ENCODE assay signal across 21 mouse cellular contexts in genomic region chr3:99259741-99260270, GRCm38 (mm10). TPM values are rescaled to one million over a fixed set of nuclear protein-coding genes. Genes with fewer than 3 reads are reported as not detected.
DNase-seq lines count a peak whose midpoint lies in the region; ATAC-seq and TF ChIP-seq lines count a peak whose summit lies in the region.
"Had no signal": no experiment of that assay in that cellular context is flagged by ENCODE, and none has a peak within 500 bp of the region (broad histone marks: within the 10 kb centered on the region; RNA-seq: fewer than 3 reads in every experiment).

No protein-coding gene starts in this region.

- peak overlapping the region; percentile 26; the same call in 1 of the 2 replicates for H3K4me3 ChIP-seq in gastrocnemius, adult 2 months
- H3K4me3 ChIP-seq in neural tube, embryonic 15.5 days (replicated peaks): no peak overlapping the region
- H3K4me3 ChIP-seq in limb, embryonic 12.5 days (replicated peaks): peak overlapping the region; percentile 23
- H3K4me3 ChIP-seq: heart, embryonic 15.5 days; layer of hippocampus, adult 2 months had no signal

- no peaks in the 10 kb centered on the region for H3K36me3 ChIP-seq in neural tube, embryonic 15.5 days
- peaks cover 19% of the 10 kb centered on the region for H3K36me3 ChIP-seq in limb, embryonic 12.5 days
- H3K36me3 ChIP-seq: heart, embryonic 15.5 days had no signal

- H3K27me3 ChIP-seq in neural tube, embryonic 15.5 days (replicated peaks): peaks cover 92% of the 10 kb centered on the region
- H3K27me3 ChIP-seq in limb, embryonic 12.5 days: peaks cover 3% of the 10 kb centered on the region; the same call in 1 of the 2 replicates
- H3K27me3 ChIP-seq: CH12.LX had no signal

- no peak for DNase-seq in gastrocnemius, adult 2 months
- DNase-seq in gastrocnemius, postnatal 10 days: no peak
- DNase-seq in neural tube, embryonic 10.5 days (ENCODE audit: extremely low spot score, low spot score): peak; percentile 35
- DNase-seq in layer of hippocampus, adult 9-10 months (ENCODE audit: low spot score): no peak
- no peak for DNase-seq in spleen, postnatal 36 days (ENCODE audit: low spot score in 2 of 2)
- DNase-seq: adrenal gland, adult 8-10 months; cerebellum, adult 18-20 months; forebrain, postnatal 0 days; lung, adult 18-20 months; lung, postnatal 4 days; right cerebral cortex, postnatal 4 days; thymus, postnatal 36 days had no signal

- H3K9ac ChIP-seq in neural tube, embryonic 15.5 days (replicated peaks): no peak overlapping the region
- H3K9ac ChIP-seq in limb, embryonic 12.5 days (replicated peaks): peak overlapping the region; percentile 51; the same call in 1 of the 2 replicates
- H3K9ac ChIP-seq: forebrain, postnatal 0 days; heart, embryonic 15.5 days had no signal

- 4% methylated on average over 6 of the region's 6 CpGs for WGBS in neural tube, embryonic 15.5 days
- WGBS in limb, embryonic 12.5 days: 11% methylated on average over 6 of the region's 6 CpGs

- H3K4me2 ChIP-seq in neural tube, embryonic 15.5 days: no peak overlapping the region
- peak overlapping the region; percentile 66 for H3K4me2 ChIP-seq in limb, embryonic 12.5 days
- H3K4me2 ChIP-seq: heart, embryonic 15.5 days had no signal

- no peak for TF ChIP-seq CTCF in gastrocnemius, adult 2 months (IDR thresholded peaks at IDR 0.05)

- H3K4me1 ChIP-seq in neural tube, embryonic 15.5 days: 0 out of 2 replicates have a peak, but pooled peaks cover 4% of the 10 kb centered on the region
- peaks cover 59% of the 10 kb centered on the region for H3K4me1 ChIP-seq in limb, embryonic 12.5 days (replicated peaks)

- 0 out of 2 replicates have a peak overlapping the region, but pooled peaks have one; percentile 24 for H3K27ac ChIP-seq in gastrocnemius, adult 2 months
- no peak overlapping the region for H3K27ac ChIP-seq in neural tube, embryonic 15.5 days (replicated peaks)
- H3K27ac ChIP-seq in limb, embryonic 12.5 days: peak overlapping the region; percentile 62
- H3K27ac ChIP-seq: heart, embryonic 15.5 days; kidney, postnatal 0 days; layer of hippocampus, adult 2 months had no signal

- no peak for ATAC-seq in neural tube, embryonic 15.5 days (ENCODE audit: low FRiP score)
- ATAC-seq in limb, embryonic 12.5 days (ENCODE audit: insufficient number of reproducible peaks, insufficient read depth, low FRiP score, low TSS enrichment, low read depth): no peak
- ATAC-seq: forebrain, postnatal 0 days; midbrain, embryonic 16.5 days had no signal

- intact Hi-C loops in gastrocnemius, adult 2 months (cut with DNase I): loop anchor here (10.0 kb wide), 1 partner anchor 475 kb away; no protein-coding TSS in a partner anchor

- H3K9me3 ChIP-seq in neural tube, embryonic 15.5 days (replicated peaks): no peaks in the 10 kb centered on the region
- H3K9me3 ChIP-seq in limb, embryonic 12.5 days: no peaks in the 10 kb centered on the region
- H3K9me3 ChIP-seq: heart, embryonic 15.5 days had no signal

RNA-seq across cellular contexts. Expression of gene Tbx15, which starts 19.6 kb away (rescaled TPM):
- 100 to 1,000 TPM; 105 to 145 TPM for total RNA-seq in gastrocnemius, adult 2 months (2021)
- total RNA-seq in gastrocnemius, postnatal 10 days (2021): 100 to 1,000 TPM; 102 to 118 TPM
- polyA plus RNA-seq in neural tube, embryonic 15.5 days (2015; fragmentation: Nextera tagmentation; extraction: Ambion mirVana): 0.19 and 0.29 TPM in 2 replicates
- 26.5 and 32.6 TPM in 2 replicates for polyA plus RNA-seq in limb, embryonic 12.5 days (2016; fragmentation: Nextera tagmentation; extraction: Ambion mirVana)
- total RNA-seq: hematopoietic stem cell, adult 5-6 weeks had no signal
- polyA plus RNA-seq: intestine, embryonic 14.5 days; kidney, postnatal 0 days had no signal
